Mouse (Mus musculus): ENCODE data around the gene Vwa7. TPM values are rescaled to one million over a fixed set of nuclear protein-coding genes. Genes with fewer than 3 reads are reported as not detected.
"Not testable (repeated sequence)": the region's sequence is repeated elsewhere in the genome, so short reads cannot be mapped to it uniquely, and the experiment has no call there.

Gene Vwa7
- total RNA-seq, 4 experiments from 2014 or later, result 8.0 to 18.8 (median 13.7) TPM

GRCm38 (mm10) chr17:35021163-35021808 lies 4.9 kb downstream of the Vwa7 start:
- DNase-seq (ENCODE audit: low spot score in 2 of 2), result peak; percentile 80 to 87

GRCm38 (mm10) chr17:35021842-35022477 lies 5.6 kb downstream of the Vwa7 start:
- no peak for DNase-seq (ENCODE audit: low spot score in 2 of 2)

- DNase-seq (ENCODE audit: low spot score in 2 of 2), result no peak
Observed at GRCm38 (mm10) chr17:35022541-35023060, 6.2 kb downstream of the Vwa7 start.

- no peak for DNase-seq (ENCODE audit: low spot score in 2 of 2)
Observed at GRCm38 (mm10) chr17:35023221-35023620, 6.8 kb downstream of the Vwa7 start.

- DNase-seq (ENCODE audit: low spot score in 2 of 2), result no peak
Observed at GRCm38 (mm10) chr17:35023756-35024155, 7.4 kb downstream of the Vwa7 start.

- no peak for DNase-seq (ENCODE audit: low spot score in 2 of 2)
Observed at GRCm38 (mm10) chr17:35024261-35024660, 7.9 kb downstream of the Vwa7 start.

- no peak for DNase-seq (ENCODE audit: low spot score in 2 of 2)
Observed at GRCm38 (mm10) chr17:35024691-35025488, 8.5 kb downstream of the Vwa7 start.

- DNase-seq (ENCODE audit: low spot score in 2 of 2), result no peak
Observed at GRCm38 (mm10) chr17:35026206-35026605, 9.8 kb downstream of the Vwa7 start.

- DNase-seq (ENCODE audit: low spot score in 2 of 2), result no peak
Observed at GRCm38 (mm10) chr17:35027277-35028068, 11.1 kb downstream of the Vwa7 start, which contains the start of gene Sapcd1. Gene Sapcd1, minus strand, starts transcription at chr17:35028016.

GRCm38 (mm10) chr17:35028315-35028714 lies 11.9 kb downstream of the Vwa7 start:
- no peak for DNase-seq (ENCODE audit: low spot score in 2 of 2)

GRCm38 (mm10) chr17:35029691-35030532 lies 13.5 kb downstream of the Vwa7 start:
- DNase-seq (ENCODE audit: low spot score in 2 of 2), result no peak

GRCm38 (mm10) chr17:35031272-35031671 lies 14.9 kb downstream of the Vwa7 start:
- DNase-seq (ENCODE audit: low spot score in 2 of 2), result no peak

GRCm38 (mm10) chr17:35031880-35032279 lies 15.5 kb downstream of the Vwa7 start:
- no peak for DNase-seq (ENCODE audit: low spot score in 2 of 2)

GRCm38 (mm10) chr17:35032323-35032870 lies 16.0 kb downstream of the Vwa7 start:
- no peak for DNase-seq (ENCODE audit: low spot score in 2 of 2)

- DNase-seq (ENCODE audit: low spot score in 2 of 2), result not testable (repeated sequence)
Observed at GRCm38 (mm10) chr17:35033703-35034102, 17.3 kb downstream of the Vwa7 start.

- DNase-seq (ENCODE audit: low spot score in 2 of 2), result no peak
Observed at GRCm38 (mm10) chr17:35034896-35035295, 18.5 kb downstream of the Vwa7 start.

- no peak for DNase-seq (ENCODE audit: low spot score in 2 of 2)
Observed at GRCm38 (mm10) chr17:35039121-35039873, 22.9 kb downstream of the Vwa7 start.

GRCm38 (mm10) chr17:35043794-35044193 lies 27.4 kb downstream of the Vwa7 start:
- DNase-seq (ENCODE audit: low spot score in 2 of 2), result no peak
